In the genomic region with DNA sequence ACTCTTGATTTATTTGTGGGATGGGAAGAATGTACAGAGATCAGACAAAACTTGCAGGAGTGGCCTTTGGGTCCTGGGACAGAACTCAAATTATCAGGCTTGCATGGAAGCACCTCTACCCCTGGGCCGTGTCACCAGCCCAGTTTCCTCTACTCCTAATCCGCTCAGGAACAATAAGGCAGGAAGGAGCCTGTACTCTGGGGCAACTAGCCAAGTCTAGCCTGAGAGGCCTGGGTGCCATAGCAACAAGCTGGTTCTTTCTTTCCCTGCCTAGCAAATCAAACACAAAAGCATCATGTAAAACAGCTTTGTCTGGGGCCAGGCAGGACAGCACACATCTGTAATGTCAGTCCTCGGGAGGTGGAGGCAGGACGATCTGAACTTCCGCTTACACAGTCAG, we compare ENCODE assay signal across 9 mouse cellular contexts. TPM values are rescaled to one million over a fixed set of nuclear protein-coding genes. Genes with fewer than 3 reads are reported as not detected.
A peak's percentile ranks its signal among the peaks of the same experiment; 100 is the strongest.
DNase-seq lines count a peak whose midpoint lies in the region; ATAC-seq lines count a peak whose summit lies in the region.
"Had no signal": no experiment of that assay in that cellular context is flagged by ENCODE, and none has a peak within 500 bp of the region (broad histone marks: within the 10 kb centered on the region; RNA-seq: fewer than 3 reads in every experiment).

No protein-coding gene starts in this region.

- no peaks in the 10 kb centered on the region for H3K9me3 ChIP-seq in forebrain, embryonic 12.5 days
- no peaks in the 10 kb centered on the region for H3K9me3 ChIP-seq in midbrain, embryonic 14.5 days (ENCODE audit: control insufficient read depth, low read length)

- peak; percentile 87; the same call in 1 of the 2 replicates for ATAC-seq in forebrain, embryonic 12.5 days (ENCODE audit: low FRiP score)
- peak; percentile 32 to 63 for ATAC-seq in hematopoietic stem cell, adult 5-6 weeks (replicated peaks in 1 of 2; ENCODE audit: insufficient read depth in 1 of 2, low FRiP score in 2 of 2, low TSS enrichment in 1 of 2, low read depth in 1 of 2, poor library complexity in 2 of 2, severe bottlenecking in 2 of 2)
- ATAC-seq in midbrain, embryonic 14.5 days (ENCODE audit: low FRiP score, low TSS enrichment) = peak; percentile 75
- no peak for ATAC-seq in activated CD4-positive, CD25-positive, alpha-beta regulatory T cell, adult 4 months

- H3K36me3 ChIP-seq in forebrain, embryonic 12.5 days (replicated peaks) = peaks cover 8% of the 10 kb centered on the region
- H3K36me3 ChIP-seq in midbrain, embryonic 14.5 days (ENCODE audit: control insufficient read depth, insufficient read depth, low read length) = peaks cover 7% of the 10 kb centered on the region; the same call in 1 of the 2 replicates

- H3K4me3 ChIP-seq in forebrain, embryonic 12.5 days (replicated peaks) = no peak overlapping the region
- H3K4me3 ChIP-seq in midbrain, embryonic 14.5 days (replicated peaks; ENCODE audit: low read depth, low read length) = no peak overlapping the region

- no peaks in the 10 kb centered on the region for H3K4me1 ChIP-seq in forebrain, embryonic 12.5 days
- H3K4me1 ChIP-seq in midbrain, embryonic 14.5 days (ENCODE audit: control insufficient read depth, insufficient read depth, low read length) = no peaks in the 10 kb centered on the region

- H3K9ac ChIP-seq in forebrain, embryonic 12.5 days = no peak overlapping the region
- no peak overlapping the region for H3K9ac ChIP-seq in midbrain, embryonic 14.5 days (replicated peaks; ENCODE audit: low read length)
- H3K9ac ChIP-seq: liver, embryonic 14.5 days had no signal

- H3K27ac ChIP-seq in forebrain, embryonic 12.5 days = peak overlapping the region; percentile 56; the same call in 1 of the 2 replicates
- H3K27ac ChIP-seq in midbrain, embryonic 14.5 days (replicated peaks; ENCODE audit: low read depth, low read length) = no peak overlapping the region; the same call in 1 of the 2 replicates
- H3K27ac ChIP-seq: liver, embryonic 14.5 days had no signal

- no peaks in the 10 kb centered on the region for H3K27me3 ChIP-seq in forebrain, embryonic 12.5 days
- H3K27me3 ChIP-seq in midbrain, embryonic 14.5 days (ENCODE audit: control insufficient read depth, insufficient read depth, low read length) = no peaks in the 10 kb centered on the region

- H3K4me2 ChIP-seq in forebrain, embryonic 12.5 days = no peak overlapping the region
- H3K4me2 ChIP-seq in midbrain, embryonic 14.5 days (ENCODE audit: low read length) = no peak overlapping the region

- peak; percentile 40 to 43 for DNase-seq in cerebellum, postnatal 14 days
- DNase-seq in cerebellum, adult 11-12 months = no peak
- DNase-seq in layer of hippocampus, adult 9-11 months = peak; percentile 74
- peak; percentile 79 for DNase-seq in midbrain, embryonic 14.5 days
- no peak for DNase-seq in thymus, postnatal 25 days

- 34% methylated on average over 5 of the region's 5 CpGs for WGBS in forebrain, embryonic 12.5 days
- 27% methylated on average over 5 of the region's 5 CpGs for WGBS in midbrain, embryonic 14.5 days

RNA-seq across cellular contexts. Expression of a gene that starts 9.6 kb away (rescaled TPM):
- 13.5 and 15.1 TPM in 2 replicates for polyA plus RNA-seq in forebrain, embryonic 12.5 days (2016; fragmentation: Nextera tagmentation; extraction: Ambion mirVana)
- total RNA-seq in hematopoietic stem cell, adult 5-6 weeks (2017) = 6.1 and 14.0 TPM in 2 replicates
- polyA plus RNA-seq in midbrain, embryonic 14.5 days (2014; fragmentation: Nextera tagmentation; extraction: Ambion mirVana) = 15.4 and 21.7 TPM in 2 replicates
- 10 to 100 TPM; 24.1 to 31.3 TPM for polyA plus RNA-seq in activated CD4-positive, CD25-positive, alpha-beta regulatory T cell, adult 4 months (2017; shearing (Covaris generic))

Comparison
In these comparisons a context has a peak if more than half of its experiments do, and no peak if none do; other contexts are left out.
1. DNase-seq: peak in cerebellum, postnatal 14 days (2 of 2), layer of hippocampus, adult 9-11 months (single experiment) and midbrain, embryonic 14.5 days (single experiment); none in cerebellum, adult 11-12 months (single experiment) and thymus, postnatal 25 days (single experiment).